Mouse (Mus musculus): ENCODE results near the gene Mllt1. TPM values are rescaled to one million over a fixed set of nuclear protein-coding genes. Genes with fewer than 3 reads are reported as not detected.
"Not testable (repeated sequence)": the region's sequence is repeated elsewhere in the genome, so short reads cannot be mapped to it uniquely, and the experiment has no call there.

The Mllt1 gene
- total RNA-seq, 2 experiments from 2014 or later: 66.8 to 67.9 TPM

- DNase-seq (ENCODE audit: low spot score in 2 of 2): peak in 1 of 2 experiments; percentile 19
- intact Hi-C loops (cut with DNase I): no loop called here
These were observed 15.7 kb upstream of the Mllt1 start for GRCm38 (mm10) chr17:56950915-56951314.

GRCm38 (mm10) chr17:56938751-56939150 is 3.5 kb upstream of the Mllt1 start:
- intact Hi-C loops (cut with DNase I): loop anchor here (5.0 kb wide), 1 partner anchor 41 kb away; no protein-coding TSS in a partner anchor
- no peak for DNase-seq (ENCODE audit: low spot score in 2 of 2)

GRCm38 (mm10) chr17:56936731-56937130 is 1.5 kb upstream of the Mllt1 start:
- DNase-seq (ENCODE audit: low spot score in 2 of 2): no peak
- intact Hi-C loops (cut with DNase I): loop anchor here (5.0 kb wide), 1 partner anchor 39 kb away; no protein-coding TSS in a partner anchor

- intact Hi-C loops (cut with DNase I): loop anchor here (5.0 kb wide), 1 partner anchor 37 kb away; no protein-coding TSS in a partner anchor
- peak in 1 of 2 experiments; percentile 26 for DNase-seq (ENCODE audit: low spot score in 2 of 2)
These were observed 477 bp downstream of the Mllt1 start for GRCm38 (mm10) chr17:56934545-56935330.

- intact Hi-C loops (cut with DNase I): no loop called here
- DNase-seq (ENCODE audit: low spot score in 2 of 2): no peak
These were observed 1.8 kb downstream of the Mllt1 start for GRCm38 (mm10) chr17:56933395-56933794.

- intact Hi-C loops (cut with DNase I): no loop called here
These were observed 5.2 kb downstream of the Mllt1 start for GRCm38 (mm10) chr17:56930026-56930425.

GRCm38 (mm10) chr17:56929530-56929929 is 5.7 kb downstream of the Mllt1 start:
- DNase-seq (ENCODE audit: low spot score in 2 of 2): no peak
- intact Hi-C loops (cut with DNase I): no loop called here

More at GRCm38 (mm10) chr17:56930026-56930425, 5.2 kb downstream of the Mllt1 start:
- DNase-seq (ENCODE audit: low spot score in 2 of 2): no peak

GRCm38 (mm10) chr17:56929101-56929500 is 6.1 kb downstream of the Mllt1 start:
- intact Hi-C loops (cut with DNase I): no loop called here

GRCm38 (mm10) chr17:56925998-56926397 is 9.2 kb downstream of the Mllt1 start:
- intact Hi-C loops (cut with DNase I): no loop called here
- no peak for DNase-seq (ENCODE audit: low spot score in 2 of 2)

More at GRCm38 (mm10) chr17:56929101-56929500, 6.1 kb downstream of the Mllt1 start:
- DNase-seq (ENCODE audit: low spot score in 2 of 2): no peak

- intact Hi-C loops (cut with DNase I): no loop called here
- DNase-seq (ENCODE audit: low spot score in 2 of 2): no peak
These were observed 15.5 kb downstream of the Mllt1 start for GRCm38 (mm10) chr17:56919725-56920124.

GRCm38 (mm10) chr17:56917166-56917565 is 18.0 kb downstream of the Mllt1 start:
- DNase-seq (ENCODE audit: low spot score in 2 of 2): no peak
- intact Hi-C loops (cut with DNase I): no loop called here

- DNase-seq (ENCODE audit: low spot score in 2 of 2): no peak
- intact Hi-C loops (cut with DNase I): no loop called here
These were observed 21.8 kb downstream of the Mllt1 start for GRCm38 (mm10) chr17:56913444-56913843.

- DNase-seq (ENCODE audit: low spot score in 2 of 2): no peak
- intact Hi-C loops (cut with DNase I): no loop called here
These were observed 22.2 kb downstream of the Mllt1 start for GRCm38 (mm10) chr17:56913023-56913422.

GRCm38 (mm10) chr17:56909764-56910163 is 25.5 kb downstream of the Mllt1 start:
- intact Hi-C loops (cut with DNase I): not testable (repeated sequence)

GRCm38 (mm10) chr17:56907887-56908286 is 27.3 kb downstream of the Mllt1 start:
- intact Hi-C loops (cut with DNase I): no loop called here
- DNase-seq (ENCODE audit: low spot score in 2 of 2): no peak

More at GRCm38 (mm10) chr17:56909764-56910163, 25.5 kb downstream of the Mllt1 start:
- not testable (repeated sequence) for DNase-seq (ENCODE audit: low spot score in 2 of 2)

GRCm38 (mm10) chr17:56907096-56907495 is 28.1 kb downstream of the Mllt1 start:
- no peak for DNase-seq (ENCODE audit: low spot score in 2 of 2)
- intact Hi-C loops (cut with DNase I): no loop called here

GRCm38 (mm10) chr17:56906166-56906565 is 29.0 kb downstream of the Mllt1 start:
- DNase-seq (ENCODE audit: low spot score in 2 of 2): no peak
- intact Hi-C loops (cut with DNase I): no loop called here

GRCm38 (mm10) chr17:56902698-56903097 is 32.5 kb downstream of the Mllt1 start:
- intact Hi-C loops (cut with DNase I): no loop called here
- DNase-seq (ENCODE audit: low spot score in 2 of 2): no peak

- DNase-seq (ENCODE audit: low spot score in 2 of 2): peak; percentile 86 to 92
- intact Hi-C loops (cut with DNase I): loop anchor here (5.0 kb wide), 3 partner anchors 40 to 100 kb away; partner anchors contain the start of genes Alkbh7 and Mllt1
These were observed 37.5 kb downstream of the Mllt1 start for GRCm38 (mm10) chr17:56897630-56898195.

GRCm38 (mm10) chr17:56896513-56897129 is 38.6 kb downstream of the Mllt1 start:
- DNase-seq (ENCODE audit: low spot score in 2 of 2): peak; percentile 35 to 82
- intact Hi-C loops (cut with DNase I): loop anchor here (5.0 kb wide), 3 partner anchors 41 to 101 kb away; partner anchors contain the start of genes Alkbh7 and Mllt1

All from left cerebral cortex, postnatal 14 days (tissue).